Mouse (Mus musculus): Measurements from ENCODE around the gene Klhl36.

- no peak for TF ChIP-seq CTCF (IDR thresholded peaks at IDR 0.05; ENCODE audit: low read depth, low read length)
- TF ChIP-seq POLR2A (IDR thresholded peaks at IDR 0.05; ENCODE audit: extremely low read depth, insufficient read depth, low read length) = no peak
Observed at GRCm38 (mm10) chr8:119885612-119886011, 23.5 kb downstream of the Klhl36 start.

All from liver, adult 2 months (tissue).